Mouse (Mus musculus) lung, postnatal 0 days (tissue): ENCODE results near the gene Prom1.
A peak's percentile ranks its signal among the peaks of the same experiment; 100 is the strongest.

Source experiments
- CTCF ChIP-seq: IDR thresholded peaks from 2 replicates; pipeline ENCODE4 v1.5.1; 2016; ENCODE audit warnings: antibody characterized with exemption, mild to moderate bottlenecking
- EP300 ChIP-seq: IDR thresholded peaks from 2 replicates; pipeline ENCODE4 v1.6.1; 2016; ENCODE audit warnings: antibody characterized with exemption, mild to moderate bottlenecking, control low read depth

GRCm38 (mm10) chr5:43948111-43948743 lies 153.6 kb downstream of the Prom1 start:
- no peak for TF ChIP-seq CTCF
- peak; percentile 70 for TF ChIP-seq EP300
